ENCODE assay signal across 22 mouse cellular contexts in the genomic region with DNA sequence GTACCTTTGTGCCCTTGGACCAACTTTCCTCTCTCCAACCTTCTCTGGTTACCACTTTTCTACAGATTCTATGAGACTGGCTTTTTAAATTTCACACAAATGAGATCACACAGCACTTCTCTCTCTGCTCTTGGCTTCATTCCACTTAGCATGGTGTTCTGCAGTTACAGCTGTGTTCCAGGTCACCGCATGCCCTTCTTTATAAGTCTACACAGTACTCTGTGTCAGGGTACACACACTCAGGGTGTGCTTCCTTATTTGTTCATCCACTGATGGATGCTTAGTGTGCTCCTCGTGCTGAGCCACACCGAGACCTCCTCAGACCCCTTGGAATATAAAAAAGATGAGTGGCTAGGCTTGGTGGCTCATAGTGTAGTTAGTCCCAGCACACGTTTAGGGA. TPM values are rescaled to one million over a fixed set of nuclear protein-coding genes. Genes with fewer than 3 reads are reported as not detected.
DNase-seq lines count a peak whose midpoint lies in the region; ATAC-seq and TF ChIP-seq lines count a peak whose summit lies in the region.
"Had no signal": no experiment of that assay in that cellular context is flagged by ENCODE, and none has a peak within 500 bp of the region (broad histone marks: within the 10 kb centered on the region; RNA-seq: fewer than 3 reads in every experiment).

No protein-coding gene starts in this region.

- H3K27me3 ChIP-seq in liver, embryonic 13.5 days = no peaks in the 10 kb centered on the region
- H3K27me3 ChIP-seq in liver, postnatal 0 days (ENCODE audit: insufficient read depth, low read length) = no peaks in the 10 kb centered on the region
- no peaks in the 10 kb centered on the region for H3K27me3 ChIP-seq in MEL (ENCODE audit: control insufficient read depth in 1 of 2, insufficient read depth in 2 of 2, low read length in 2 of 2)
- H3K27me3 ChIP-seq in stomach, postnatal 0 days (ENCODE audit: control insufficient read depth, insufficient read depth, low read length) = no peaks in the 10 kb centered on the region
- H3K27me3 ChIP-seq in midbrain, embryonic 14.5 days (ENCODE audit: control insufficient read depth, insufficient read depth, low read length) = no peaks in the 10 kb centered on the region
- H3K27me3 ChIP-seq: embryonic facial prominence, embryonic 12.5 days; heart, embryonic 13.5 days; hindbrain, embryonic 12.5 days had no signal

- TF ChIP-seq RAD21 in MEL (IDR thresholded peaks at IDR 0.05; ENCODE audit: low read depth, low read length) = no peak

- TF ChIP-seq CTCF in liver, postnatal 0 days (IDR thresholded peaks at IDR 0.05; ENCODE audit: low read depth) = no peak
- no peak for TF ChIP-seq CTCF in MEL (IDR thresholded peaks at IDR 0.05 in 2 of 3, conservative IDR thresholded peaks at IDR 0.05 in 1 of 3; ENCODE audit: control insufficient read depth in 1 of 3, insufficient read depth in 1 of 3, low read depth in 2 of 3, low read length in 3 of 3, poor library complexity in 1 of 3, severe bottlenecking in 1 of 3)
- TF ChIP-seq CTCF in embryonic fibroblast, embryonic 13.5 days (IDR thresholded peaks at IDR 0.05; ENCODE audit: borderline replicate concordance, insufficient read depth, low read length) = no peak
- no peak for TF ChIP-seq CTCF in stomach, postnatal 0 days (IDR thresholded peaks at IDR 0.05; ENCODE audit: low read depth)

- peaks cover 34% of the 10 kb centered on the region for H3K79me2 ChIP-seq in MEL (ENCODE audit: control insufficient read depth, insufficient read depth, low read length, poor library complexity)

- no peak overlapping the region for H3K9ac ChIP-seq in liver, embryonic 13.5 days
- H3K9ac ChIP-seq in liver, postnatal 0 days (replicated peaks) = no peak overlapping the region
- H3K9ac ChIP-seq in MEL (ENCODE audit: control insufficient read depth, low read depth, low read length, poor library complexity, severe bottlenecking) = peak overlapping the region; percentile 79
- H3K9ac ChIP-seq in stomach, postnatal 0 days (ENCODE audit: low read length) = no peak overlapping the region
- H3K9ac ChIP-seq in midbrain, embryonic 14.5 days (replicated peaks; ENCODE audit: low read length) = no peak overlapping the region
- H3K9ac ChIP-seq: embryonic facial prominence, embryonic 12.5 days; forebrain, embryonic 12.5 days; heart, embryonic 13.5 days; hindbrain, embryonic 12.5 days had no signal

- TF ChIP-seq EP300 in liver, postnatal 0 days (IDR thresholded peaks at IDR 0.05; ENCODE audit: low read depth) = no peak
- no peak for TF ChIP-seq EP300 in MEL (IDR thresholded peaks at IDR 0.05; ENCODE audit: low read depth in 1 of 2, low read length in 2 of 2)
- no peak for TF ChIP-seq EP300 in stomach, postnatal 0 days (optimal IDR thresholded peaks at IDR 0.05)

- WGBS in liver, embryonic 13.5 days (ENCODE audit: insufficient replicate concordance) = 74% methylated on average over 4 of the region's 4 CpGs
- WGBS in liver, postnatal 0 days (ENCODE audit: insufficient replicate concordance) = 79% methylated on average over 4 of the region's 4 CpGs
- 70% methylated on average over 4 of the region's 4 CpGs for WGBS in stomach, postnatal 0 days
- WGBS in midbrain, embryonic 14.5 days = 79% methylated on average over 4 of the region's 4 CpGs

- no peak for TF ChIP-seq POLR2A in MEL (IDR thresholded peaks at IDR 0.05; ENCODE audit: control insufficient read depth in 1 of 2, insufficient read depth in 1 of 2, low read depth in 1 of 2, low read length in 2 of 2, poor library complexity in 1 of 2)
- TF ChIP-seq POLR2A in embryonic fibroblast, embryonic 13.5 days (IDR thresholded peaks at IDR 0.05; ENCODE audit: low read depth, low read length) = no peak

- H3K4me2 ChIP-seq in liver, embryonic 13.5 days = no peak overlapping the region
- H3K4me2 ChIP-seq in liver, postnatal 0 days (ENCODE audit: low read depth, low read length) = no peak overlapping the region
- no peak overlapping the region for H3K4me2 ChIP-seq in stomach, postnatal 0 days (replicated peaks; ENCODE audit: low read depth)
- H3K4me2 ChIP-seq in midbrain, embryonic 14.5 days (ENCODE audit: low read length) = no peak overlapping the region
- H3K4me2 ChIP-seq: embryonic facial prominence, embryonic 12.5 days; forebrain, embryonic 12.5 days had no signal

- ATAC-seq in liver, embryonic 13.5 days (ENCODE audit: low read depth) = no peak
- no peak for ATAC-seq in liver, postnatal 0 days
- no peak for ATAC-seq in stomach, postnatal 0 days (ENCODE audit: low FRiP score, low TSS enrichment)
- no peak for ATAC-seq in midbrain, embryonic 14.5 days (ENCODE audit: low FRiP score, low TSS enrichment)
- ATAC-seq: forebrain, embryonic 16.5 days; hindbrain, embryonic 16.5 days; inflammation-experienced regulatory T-cells, adult 6 months had no signal

- H3K9me3 ChIP-seq in liver, embryonic 13.5 days (replicated peaks) = no peaks in the 10 kb centered on the region
- H3K9me3 ChIP-seq in liver, postnatal 0 days (ENCODE audit: low read length) = no peaks in the 10 kb centered on the region
- no peaks in the 10 kb centered on the region for H3K9me3 ChIP-seq in MEL (replicated peaks; ENCODE audit: insufficient read depth, low read length)
- H3K9me3 ChIP-seq in stomach, postnatal 0 days (ENCODE audit: control insufficient read depth, low read length) = no peaks in the 10 kb centered on the region
- H3K9me3 ChIP-seq in midbrain, embryonic 14.5 days (ENCODE audit: control insufficient read depth, low read length) = no peaks in the 10 kb centered on the region
- H3K9me3 ChIP-seq: embryonic facial prominence, embryonic 12.5 days; forebrain, embryonic 12.5 days; G1E; heart, embryonic 13.5 days; hindbrain, embryonic 12.5 days had no signal

- no peak overlapping the region for H3K4me3 ChIP-seq in liver, embryonic 13.5 days (replicated peaks)
- H3K4me3 ChIP-seq in liver, postnatal 0 days (ENCODE audit: low read depth, low read length) = no peak overlapping the region
- H3K4me3 ChIP-seq in MEL (ENCODE audit: control insufficient read depth in 1 of 2, insufficient read depth in 1 of 2, low read depth in 2 of 2, low read length in 2 of 2) = peak overlapping the region in 1 of 2 experiments; percentile 8; a peak in 1 of 4 replicates
- H3K4me3 ChIP-seq in embryonic fibroblast, embryonic 13.5 days (ENCODE audit: insufficient read depth, low read length) = no peak overlapping the region
- no peak overlapping the region for H3K4me3 ChIP-seq in stomach, postnatal 0 days (ENCODE audit: low read depth, low read length)
- no peak overlapping the region for H3K4me3 ChIP-seq in midbrain, embryonic 14.5 days (replicated peaks; ENCODE audit: low read depth, low read length)
- H3K4me3 ChIP-seq: embryonic facial prominence, embryonic 12.5 days; forebrain, embryonic 12.5 days; heart, embryonic 13.5 days; hindbrain, embryonic 12.5 days had no signal

- H3K27ac ChIP-seq in liver, embryonic 13.5 days = peak overlapping the region; percentile 67
- H3K27ac ChIP-seq in liver, postnatal 0 days (ENCODE audit: low read depth) = no peak overlapping the region
- peak overlapping the region; percentile 100 for H3K27ac ChIP-seq in MEL (ENCODE audit: control insufficient read depth, low read depth, low read length)
- peak overlapping the region; percentile 99 for H3K27ac ChIP-seq in embryonic fibroblast, embryonic 13.5 days (ENCODE audit: insufficient read depth, low read length)
- H3K27ac ChIP-seq in stomach, postnatal 0 days (replicated peaks) = no peak overlapping the region
- H3K27ac ChIP-seq in midbrain, embryonic 14.5 days (replicated peaks; ENCODE audit: low read depth, low read length) = no peak overlapping the region
- H3K27ac ChIP-seq: embryonic facial prominence, embryonic 12.5 days; forebrain, embryonic 12.5 days; hindbrain, embryonic 12.5 days had no signal

- H3K36me3 ChIP-seq in liver, embryonic 13.5 days = no peaks in the 10 kb centered on the region
- no peaks in the 10 kb centered on the region for H3K36me3 ChIP-seq in liver, postnatal 0 days (replicated peaks; ENCODE audit: insufficient read depth, low read length)
- peaks cover 0 to 53% of the 10 kb centered on the region in 2 experiments; a peak in 3 of 4 replicates for H3K36me3 ChIP-seq in MEL (ENCODE audit: control insufficient read depth in 1 of 2, insufficient read depth in 2 of 2, low read length in 2 of 2)
- H3K36me3 ChIP-seq in stomach, postnatal 0 days (ENCODE audit: control insufficient read depth, insufficient read depth, low read length) = no peaks in the 10 kb centered on the region
- H3K36me3 ChIP-seq in midbrain, embryonic 14.5 days (ENCODE audit: control insufficient read depth, insufficient read depth, low read length) = no peaks in the 10 kb centered on the region
- H3K36me3 ChIP-seq: embryonic facial prominence, embryonic 12.5 days; forebrain, embryonic 12.5 days; heart, embryonic 13.5 days; hindbrain, embryonic 12.5 days had no signal

- H3K4me1 ChIP-seq in liver, embryonic 13.5 days (replicated peaks) = peaks cover 82% of the 10 kb centered on the region
- H3K4me1 ChIP-seq in liver, postnatal 0 days (ENCODE audit: insufficient read depth) = peaks cover 49% of the 10 kb centered on the region
- peaks cover 26 to 28% of the 10 kb centered on the region in 2 experiments for H3K4me1 ChIP-seq in MEL (ENCODE audit: control insufficient read depth in 1 of 2, insufficient read depth in 2 of 2, low read length in 2 of 2)
- H3K4me1 ChIP-seq in embryonic fibroblast, embryonic 13.5 days (ENCODE audit: control insufficient read depth, insufficient read depth, low read length) = peaks cover 9% of the 10 kb centered on the region
- H3K4me1 ChIP-seq in stomach, postnatal 0 days (replicated peaks; ENCODE audit: control insufficient read depth, insufficient read depth) = no peaks in the 10 kb centered on the region
- peaks cover 27% of the 10 kb centered on the region for H3K4me1 ChIP-seq in midbrain, embryonic 14.5 days (ENCODE audit: control insufficient read depth, insufficient read depth, low read length)

- no peak for DNase-seq in liver, embryonic 13.5 days
- no peak for DNase-seq in liver, postnatal 0 days
- DNase-seq in A20 (ENCODE audit: low read depth, low spot score) = peak; percentile 57
- peak; percentile 68 for DNase-seq in MEL (ENCODE audit: low read depth, low spot score)
- no peak for DNase-seq in stomach, postnatal 0 days (ENCODE audit: low spot score)
- no peak for DNase-seq in midbrain, embryonic 14.5 days
- DNase-seq in frontal cortex, postnatal 25 days (ENCODE audit: low spot score in 2 of 2) = no peak
- DNase-seq: adrenal gland, postnatal 10 days; cerebellum, adult 11-12 months; cerebellum, adult 9-10 months; cerebellum, postnatal 25 days; gastrocnemius, postnatal 14 days; heart, postnatal 36 days had no signal

RNA-seq across cellular contexts. Expression of gene Ero1l, which starts 1.5 kb away (rescaled TPM):
- polyA plus RNA-seq in liver, embryonic 13.5 days (2015; fragmentation: Nextera tagmentation; extraction: Ambion mirVana) = 35.0 and 46.9 TPM in 2 replicates
- 30.3 and 37.6 TPM in 2 replicates for polyA plus RNA-seq in liver, postnatal 0 days (2015; fragmentation: Nextera tagmentation; extraction: Ambion mirVana)
- 42.0 and 95.6 TPM in 2 replicates for total RNA-seq in MEL (2012; rRNA removed)
- 100 to 1,000 TPM; 114 to 273 TPM for polyA plus RNA-seq in MEL (2012; ENCODE audit: insufficient read depth in 1 of 2, insufficient read length in 2 of 2, low read depth in 1 of 2, low replicate concordance in 2 of 2, missing spikeins in 1 of 2)
- 92.1 and 103 TPM in 2 replicates for polyA plus RNA-seq in embryonic fibroblast, embryonic 13.5 days (2011; ENCODE audit: insufficient read length, low read depth, missing spikeins)
- polyA plus RNA-seq in stomach, postnatal 0 days (2015; fragmentation: Nextera tagmentation; extraction: Ambion mirVana) = 46.5 and 55.6 TPM in 2 replicates
- polyA plus RNA-seq in midbrain, embryonic 14.5 days (2014; fragmentation: Nextera tagmentation; extraction: Ambion mirVana) = 29.9 and 30.0 TPM in 2 replicates

RNA-seq across cellular contexts. Expression of gene Psmc6, which starts 9.5 kb away (rescaled TPM):
- 112 and 143 TPM in 2 replicates for polyA plus RNA-seq in liver, embryonic 13.5 days (2015; fragmentation: Nextera tagmentation; extraction: Ambion mirVana)
- polyA plus RNA-seq in liver, postnatal 0 days (2015; fragmentation: Nextera tagmentation; extraction: Ambion mirVana) = 58.8 and 65.1 TPM in 2 replicates
- total RNA-seq in MEL (2012; rRNA removed) = 125 and 156 TPM in 2 replicates
- polyA plus RNA-seq in MEL (2012; ENCODE audit: insufficient read depth in 1 of 2, insufficient read length in 2 of 2, low read depth in 1 of 2, low replicate concordance in 2 of 2, missing spikeins in 1 of 2) = 100 to 1,000 TPM; 208 to 270 TPM
- 486 and 500 TPM in 2 replicates for polyA plus RNA-seq in embryonic fibroblast, embryonic 13.5 days (2011; ENCODE audit: insufficient read length, low read depth, missing spikeins)
- 94.4 and 94.9 TPM in 2 replicates for polyA plus RNA-seq in stomach, postnatal 0 days (2015; fragmentation: Nextera tagmentation; extraction: Ambion mirVana)
- polyA plus RNA-seq in midbrain, embryonic 14.5 days (2014; fragmentation: Nextera tagmentation; extraction: Ambion mirVana) = 184 and 203 TPM in 2 replicates

RNA-seq across cellular contexts. Expression of gene Styx, which starts 30.8 kb away (rescaled TPM):
- polyA plus RNA-seq in liver, embryonic 13.5 days (2015; fragmentation: Nextera tagmentation; extraction: Ambion mirVana) = 22.9 and 24.7 TPM in 2 replicates
- polyA plus RNA-seq in liver, postnatal 0 days (2015; fragmentation: Nextera tagmentation; extraction: Ambion mirVana) = 18.1 and 21.8 TPM in 2 replicates
- 18.0 and 19.9 TPM in 2 replicates for total RNA-seq in MEL (2012; rRNA removed)
- polyA plus RNA-seq in MEL (2012; ENCODE audit: insufficient read depth in 1 of 2, insufficient read length in 2 of 2, low read depth in 1 of 2, low replicate concordance in 2 of 2, missing spikeins in 1 of 2) = 10 to 100 TPM in 1 of 2 experiments, not detected in 1; 27.2 TPM
- 14.8 and 20.9 TPM in 2 replicates for polyA plus RNA-seq in embryonic fibroblast, embryonic 13.5 days (2011; ENCODE audit: insufficient read length, low read depth, missing spikeins)
- polyA plus RNA-seq in stomach, postnatal 0 days (2015; fragmentation: Nextera tagmentation; extraction: Ambion mirVana) = 48.8 and 50.6 TPM in 2 replicates
- 61.4 and 66.5 TPM in 2 replicates for polyA plus RNA-seq in midbrain, embryonic 14.5 days (2014; fragmentation: Nextera tagmentation; extraction: Ambion mirVana)

Comparison
In these comparisons a context has a peak if more than half of its experiments do, and no peak if none do; other contexts are left out.
1. H3K27ac ChIP-seq: peak in liver, embryonic 13.5 days (single experiment), MEL (single experiment) and embryonic fibroblast, embryonic 13.5 days (single experiment); none in liver, postnatal 0 days (single experiment), stomach, postnatal 0 days (single experiment) and midbrain, embryonic 14.5 days (single experiment).
2. DNase-seq: peak in A20 (single experiment) and MEL (single experiment); none in liver, embryonic 13.5 days (single experiment), liver, postnatal 0 days (single experiment), stomach, postnatal 0 days (single experiment), midbrain, embryonic 14.5 days (single experiment) and frontal cortex, postnatal 25 days (0 of 2).